Mouse (Mus musculus): Measurements from ENCODE around the gene Prnd. TPM values are rescaled to one million over a fixed set of nuclear protein-coding genes. Genes with fewer than 3 reads are reported as not detected.

The Prnd gene
- 12.5 and 13.5 TPM in 2 replicates for polyA plus RNA-seq (2012; rRNA removed)

GRCm38 (mm10) chr2:131950598-131951095 is at the start of gene Prnd:
Gene Prnd, plus strand, starts transcription at chr2:131950861.
- no peak for DNase-seq (ENCODE audit: low read depth)
- TF ChIP-seq CTCF (IDR thresholded peaks at IDR 0.05; ENCODE audit: borderline replicate concordance, extremely low read depth, insufficient read depth, insufficient read length) (no peak), POLR2A (IDR thresholded peaks at IDR 0.05; ENCODE audit: borderline replicate concordance, extremely low read depth, insufficient read depth, insufficient read length, poor library complexity, severe bottlenecking) (no peak)

DNA sequence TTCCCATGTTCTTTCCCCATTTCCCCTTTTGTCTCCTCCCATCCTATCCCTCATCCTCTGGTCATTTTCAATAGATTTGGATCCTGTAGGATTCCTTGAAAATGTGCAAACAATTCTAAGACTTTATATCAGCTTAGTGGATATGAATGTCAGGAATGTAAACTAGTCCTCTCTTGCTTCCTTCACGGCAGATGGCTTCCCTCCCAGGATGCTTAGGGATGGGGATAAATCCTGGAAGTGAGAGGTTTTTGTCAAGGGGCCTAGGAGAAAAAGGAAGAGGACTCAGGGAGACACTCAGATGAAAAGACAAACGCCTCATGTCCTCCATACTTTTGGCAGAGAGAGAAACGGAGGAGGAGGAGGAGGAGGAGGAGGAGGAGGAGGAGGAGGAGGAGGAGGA is 48.2 kb upstream of the Prnd start:
- TF ChIP-seq POLR2A (IDR thresholded peaks at IDR 0.05; ENCODE audit: borderline replicate concordance, extremely low read depth, insufficient read depth, insufficient read length, poor library complexity, severe bottlenecking) (no peak), CTCF (IDR thresholded peaks at IDR 0.05; ENCODE audit: borderline replicate concordance, extremely low read depth, insufficient read depth, insufficient read length) (no peak)

DNA sequence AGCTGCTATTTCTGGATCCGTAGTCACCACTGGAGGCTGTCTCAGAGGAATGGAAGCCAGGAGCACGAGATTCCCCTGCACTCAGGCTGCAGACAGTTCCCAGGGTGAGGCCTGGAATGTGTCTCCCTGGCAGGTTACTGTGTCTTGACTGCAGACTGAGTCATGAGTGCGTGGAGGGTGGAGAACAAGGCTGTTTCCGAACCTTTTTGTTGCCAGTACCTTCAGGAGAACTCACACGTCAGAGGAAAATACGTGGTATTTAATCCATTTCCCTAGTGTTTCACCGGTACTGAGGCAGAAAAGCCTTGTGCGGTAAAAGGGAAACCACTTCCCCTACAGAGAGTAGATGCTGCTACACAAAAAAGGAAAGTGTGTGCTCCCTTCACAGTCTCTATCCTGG is 47.8 kb upstream of the Prnd start:
- no peak for TF ChIP-seq CTCF (IDR thresholded peaks at IDR 0.05; ENCODE audit: borderline replicate concordance, extremely low read depth, insufficient read depth, insufficient read length)
- TF ChIP-seq POLR2A (IDR thresholded peaks at IDR 0.05; ENCODE audit: borderline replicate concordance, extremely low read depth, insufficient read depth, insufficient read length, poor library complexity, severe bottlenecking): no peak
- DNase-seq (ENCODE audit: low read depth): no peak

More for the DNA sequence above, 48.2 kb upstream of the Prnd start:
- no peak for DNase-seq (ENCODE audit: low read depth)

DNA sequence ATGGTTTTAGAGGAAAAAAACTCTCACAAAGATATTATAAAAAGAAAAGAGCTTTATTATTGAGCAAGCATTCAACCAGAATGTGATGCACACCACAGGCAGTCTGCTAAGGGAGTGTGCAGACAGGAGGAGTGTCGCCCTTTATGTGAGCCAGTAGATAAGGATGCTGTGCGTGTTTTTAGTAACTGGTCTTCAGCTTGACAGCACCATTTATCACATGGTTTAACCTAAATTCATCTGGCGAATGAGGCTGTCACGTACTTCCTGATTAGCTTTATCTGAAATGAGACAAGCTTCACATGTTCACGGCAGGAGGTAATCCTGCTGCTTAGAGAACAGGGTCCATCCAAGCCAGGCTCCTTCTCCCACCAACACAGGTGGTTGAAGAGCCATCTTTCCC is 45.6 kb upstream of the Prnd start:
- DNase-seq (ENCODE audit: low read depth): peak; percentile 24
- no peak for TF ChIP-seq CTCF (IDR thresholded peaks at IDR 0.05; ENCODE audit: borderline replicate concordance, extremely low read depth, insufficient read depth, insufficient read length)
- no peak for TF ChIP-seq POLR2A (IDR thresholded peaks at IDR 0.05; ENCODE audit: borderline replicate concordance, extremely low read depth, insufficient read depth, insufficient read length, poor library complexity, severe bottlenecking)

- DNase-seq (ENCODE audit: low read depth): no peak
- TF ChIP-seq CTCF (IDR thresholded peaks at IDR 0.05; ENCODE audit: borderline replicate concordance, extremely low read depth, insufficient read depth, insufficient read length): no peak
- no peak for TF ChIP-seq POLR2A (IDR thresholded peaks at IDR 0.05; ENCODE audit: borderline replicate concordance, extremely low read depth, insufficient read depth, insufficient read length, poor library complexity, severe bottlenecking)
Observed at GRCm38 (mm10) chr2:131905776-131906175, 44.9 kb upstream of the Prnd start.

GRCm38 (mm10) chr2:131906266-131906665 is 44.4 kb upstream of the Prnd start:
- no peak for TF ChIP-seq CTCF (IDR thresholded peaks at IDR 0.05; ENCODE audit: borderline replicate concordance, extremely low read depth, insufficient read depth, insufficient read length)
- TF ChIP-seq POLR2A (IDR thresholded peaks at IDR 0.05; ENCODE audit: borderline replicate concordance, extremely low read depth, insufficient read depth, insufficient read length, poor library complexity, severe bottlenecking): no peak
- no peak for DNase-seq (ENCODE audit: low read depth)

GRCm38 (mm10) chr2:131906846-131907245 is 43.8 kb upstream of the Prnd start:
- no peak for TF ChIP-seq POLR2A (IDR thresholded peaks at IDR 0.05; ENCODE audit: borderline replicate concordance, extremely low read depth, insufficient read depth, insufficient read length, poor library complexity, severe bottlenecking)
- no peak for TF ChIP-seq CTCF (IDR thresholded peaks at IDR 0.05; ENCODE audit: borderline replicate concordance, extremely low read depth, insufficient read depth, insufficient read length)
- no peak for DNase-seq (ENCODE audit: low read depth)

DNA sequence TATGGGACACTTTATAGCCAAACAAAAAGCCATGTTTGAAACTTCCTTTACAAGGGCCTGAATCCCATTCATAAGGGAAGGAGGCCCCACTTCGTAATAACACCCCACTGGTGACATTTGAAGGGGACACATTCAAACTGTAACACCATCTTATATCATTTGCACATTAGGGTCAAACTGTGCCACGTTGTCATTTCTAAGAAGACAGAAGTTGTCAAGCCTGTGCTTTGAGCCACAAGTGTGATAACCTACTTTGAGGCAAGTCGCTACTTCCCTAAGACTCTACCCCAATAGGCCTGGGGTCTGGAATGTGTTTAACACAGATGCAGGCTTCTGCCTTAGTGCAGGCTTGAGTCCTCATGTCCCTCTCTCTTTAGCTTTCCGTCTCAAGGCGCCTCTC is 43.4 kb upstream of the Prnd start:
- TF ChIP-seq POLR2A (IDR thresholded peaks at IDR 0.05; ENCODE audit: borderline replicate concordance, extremely low read depth, insufficient read depth, insufficient read length, poor library complexity, severe bottlenecking): no peak
- TF ChIP-seq CTCF (IDR thresholded peaks at IDR 0.05; ENCODE audit: borderline replicate concordance, extremely low read depth, insufficient read depth, insufficient read length): no peak
- no peak for DNase-seq (ENCODE audit: low read depth)

GRCm38 (mm10) chr2:131908351-131908861 is 42.3 kb upstream of the Prnd start:
- TF ChIP-seq POLR2A (IDR thresholded peaks at IDR 0.05; ENCODE audit: borderline replicate concordance, extremely low read depth, insufficient read depth, insufficient read length, poor library complexity, severe bottlenecking) (no peak), CTCF (IDR thresholded peaks at IDR 0.05; ENCODE audit: borderline replicate concordance, extremely low read depth, insufficient read depth, insufficient read length) (no peak)
- no peak for DNase-seq (ENCODE audit: low read depth)

DNA sequence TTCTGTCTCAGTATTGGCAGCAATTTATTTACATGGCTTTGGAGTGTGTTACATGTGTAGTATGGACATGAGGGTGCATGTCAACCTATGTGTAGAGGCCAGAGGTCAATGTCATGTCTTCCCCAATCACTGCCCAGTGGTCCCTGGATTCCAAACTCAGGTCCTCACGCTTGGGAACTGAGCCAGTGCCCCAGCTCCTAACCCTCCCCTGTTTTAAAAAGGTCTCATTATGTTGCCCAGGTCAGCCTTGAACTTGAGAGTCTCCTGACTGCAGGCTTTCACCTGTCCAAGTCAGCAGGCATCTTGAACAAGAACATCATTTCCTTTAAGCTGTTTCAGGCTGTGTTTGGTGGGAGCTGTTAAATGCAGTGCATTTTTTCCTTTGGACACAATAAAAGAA is 41.8 kb upstream of the Prnd start:
- DNase-seq (ENCODE audit: low read depth): no peak
- TF ChIP-seq POLR2A (IDR thresholded peaks at IDR 0.05; ENCODE audit: borderline replicate concordance, extremely low read depth, insufficient read depth, insufficient read length, poor library complexity, severe bottlenecking): no peak
- TF ChIP-seq CTCF (IDR thresholded peaks at IDR 0.05; ENCODE audit: borderline replicate concordance, extremely low read depth, insufficient read depth, insufficient read length): no peak

GRCm38 (mm10) chr2:131909683-131910572 is 40.7 kb upstream of the Prnd start, which contains the start of the genes Prnp and Prn:
Gene Prnp, plus strand, starts transcription at chr2:131909928.
Gene Prn, plus strand, starts transcription at chr2:131909957.
- TF ChIP-seq CTCF (IDR thresholded peaks at IDR 0.05; ENCODE audit: borderline replicate concordance, extremely low read depth, insufficient read depth, insufficient read length): no peak
- TF ChIP-seq POLR2A (IDR thresholded peaks at IDR 0.05; ENCODE audit: borderline replicate concordance, extremely low read depth, insufficient read depth, insufficient read length, poor library complexity, severe bottlenecking): peak; percentile 59; the same call in 1 of the 2 replicates
- peak; percentile 98 for DNase-seq (ENCODE audit: low read depth)
